Mouse (Mus musculus): ENCODE data around the gene Eno2.

GRCm38 (mm10) chr6:124789519-124789918 lies 20.0 kb upstream of the Eno2 start:
- TF ChIP-seq CTCF (conservative IDR thresholded peaks at IDR 0.05; ENCODE audit: low read length), result no peak
- no peak for TF ChIP-seq POU5F1 (IDR thresholded peaks at IDR 0.05; ENCODE audit: borderline replicate concordance, low read length)

Data from E14TG2a.4 (cell line).